Mouse (Mus musculus): ENCODE measurements at regions not wholly inside any gene's neighbourhood (a gene's known extent, or its start where the extent isn't known, plus 50 kb on each side); places are given as distances from the start of the nearest gene placed in this dataset.
A peak's percentile ranks its signal among the peaks of the same experiment; 100 is the strongest.
"Not testable (repeated sequence)": the region's sequence is repeated elsewhere in the genome, so short reads cannot be mapped to it uniquely, and the experiment has no call there.

DNA sequence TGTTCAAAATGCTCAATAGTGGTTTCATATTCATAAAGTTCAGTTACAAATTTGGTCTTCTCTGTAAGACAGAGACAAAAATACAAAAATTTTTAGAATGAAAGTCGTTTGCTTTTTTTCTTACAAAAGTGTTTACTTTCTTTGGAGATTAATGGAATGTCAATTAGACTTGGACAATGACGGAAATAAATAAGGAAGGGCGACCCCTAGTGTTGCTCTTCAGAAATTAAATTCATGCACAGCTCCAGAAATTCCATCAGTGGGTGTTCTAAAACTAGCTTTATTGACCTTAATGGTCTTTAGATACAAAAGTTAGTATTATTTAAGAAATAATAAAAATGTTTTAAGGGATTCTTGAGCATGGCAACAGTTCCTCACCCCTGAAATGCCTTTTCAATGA, 141.8 kb upstream of the Lama2 start:
- DNase-seq = peak; percentile 39

DNA sequence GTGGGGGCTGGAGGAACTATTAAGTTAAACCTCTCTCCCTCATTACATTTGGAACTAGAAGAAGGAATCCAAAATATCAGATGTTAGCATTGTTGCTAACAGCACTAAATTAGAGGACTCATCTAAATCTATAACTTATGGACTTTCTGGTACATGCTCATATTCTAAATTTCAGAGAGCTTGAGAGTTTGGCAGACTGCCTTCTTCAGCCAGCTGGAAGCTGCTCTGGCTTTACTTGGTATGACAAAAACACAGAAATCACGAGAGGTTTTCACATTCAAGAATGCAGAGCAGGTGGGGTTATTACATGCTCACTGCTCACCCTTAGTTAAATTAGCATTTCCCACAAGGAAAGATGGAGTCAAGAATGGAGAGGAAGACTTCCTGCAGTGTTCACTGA, 182.8 kb upstream of the Lama2 start:
- peak; percentile 5 for DNase-seq

GRCm38 (mm10) chr10:27809539-27809938, 190.0 kb upstream of the Lama2 start:
- DNase-seq = no peak

DNA sequence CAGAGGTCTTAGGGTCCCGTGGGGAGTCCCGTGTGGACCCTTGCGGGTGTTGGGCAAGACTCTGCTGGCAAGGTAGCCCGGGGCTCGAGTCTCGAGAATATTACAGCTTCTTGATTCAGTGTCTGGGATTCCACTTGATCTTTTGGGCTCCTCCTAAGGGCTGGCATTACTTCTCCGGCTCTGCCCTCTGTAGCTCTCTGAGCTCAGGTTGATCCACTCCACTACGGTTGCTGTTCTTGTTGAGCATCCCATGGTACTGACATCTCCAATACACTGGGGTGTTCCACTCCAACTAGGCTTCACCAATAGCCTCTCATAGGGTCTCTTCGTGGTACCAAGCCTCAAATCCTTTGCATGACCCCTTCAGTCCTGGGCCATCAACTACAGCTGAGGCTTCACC, 206.1 kb upstream of the Lama2 start:
- not testable (repeated sequence) for DNase-seq

- DNase-seq = no peak
Observed at GRCm38 (mm10) chr10:27828346-27828745, 208.8 kb upstream of the Lama2 start.

GRCm38 (mm10) chr10:27838666-27839065, 219.1 kb upstream of the Lama2 start:
- no peak for DNase-seq

GRCm38 (mm10) chr10:27841042-27841709, 221.6 kb upstream of the Lama2 start:
- DNase-seq = no peak

GRCm38 (mm10) chr10:27843010-27843409, 223.5 kb upstream of the Lama2 start:
- no peak for DNase-seq

DNA sequence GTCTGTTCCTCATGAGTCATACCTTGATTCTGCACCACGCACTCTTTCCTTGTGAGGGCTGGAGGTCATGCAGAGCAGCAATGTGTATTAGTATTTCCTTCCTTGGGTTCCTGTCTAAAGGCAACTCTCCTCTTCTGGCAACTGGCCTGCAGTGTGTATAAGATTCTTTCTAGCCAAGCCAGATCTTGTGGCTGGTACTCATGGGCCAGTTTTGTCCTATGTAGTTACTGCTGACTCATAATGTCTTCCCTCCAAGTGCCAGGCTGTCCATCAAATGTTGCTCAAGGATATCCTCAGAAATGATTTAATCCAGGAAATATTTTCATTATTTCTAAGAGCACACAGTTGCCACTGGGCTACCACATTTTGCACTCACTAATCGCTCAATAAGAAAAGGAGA, 211.0 kb upstream of the Ptprk start:
- no peak for DNase-seq

DNA sequence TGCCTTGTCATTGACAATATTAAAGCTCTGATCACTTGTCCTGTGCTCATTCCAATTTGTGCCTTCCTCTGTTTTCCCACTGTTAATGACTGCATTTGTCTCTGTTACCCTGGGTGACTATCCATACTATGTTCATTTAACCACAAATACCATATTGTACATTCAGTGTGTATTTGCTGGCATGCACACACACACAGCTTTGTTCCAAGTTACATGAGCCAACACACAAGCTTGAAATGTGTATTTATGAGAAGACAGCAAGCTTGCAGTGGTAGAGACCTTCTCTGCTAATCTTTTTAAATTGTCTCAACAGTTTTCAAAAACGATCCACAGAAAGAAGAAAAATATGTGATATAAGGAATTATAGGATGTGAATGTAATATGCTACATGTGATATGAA, 193.8 kb upstream of the Ptprk start:
- DNase-seq = no peak

GRCm38 (mm10) chr10:27891778-27892512, 182.7 kb upstream of the Ptprk start:
- DNase-seq = no peak

DNA sequence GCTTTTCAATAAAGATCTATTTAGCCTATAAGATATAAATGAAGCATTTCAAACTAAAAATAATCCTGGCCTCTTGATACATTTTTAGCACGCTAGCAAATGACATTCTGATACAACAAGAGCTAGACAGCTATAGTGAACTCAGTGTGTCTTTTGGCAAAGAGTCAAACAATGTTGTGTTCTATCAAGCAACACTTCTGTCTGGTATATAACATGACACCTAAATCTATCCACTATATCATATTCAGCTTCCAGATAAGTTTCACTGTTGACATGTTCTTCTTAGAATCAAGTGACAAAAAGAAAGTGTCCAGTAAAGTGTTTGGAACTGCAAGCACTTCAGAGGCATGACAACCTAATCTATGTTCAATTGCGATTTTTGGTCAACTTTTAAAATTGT, 158.2 kb upstream of the Ptprk start:
- DNase-seq = no peak

- no peak for DNase-seq
Observed at GRCm38 (mm10) chr10:27927266-27927665, 147.4 kb upstream of the Ptprk start.

DNA sequence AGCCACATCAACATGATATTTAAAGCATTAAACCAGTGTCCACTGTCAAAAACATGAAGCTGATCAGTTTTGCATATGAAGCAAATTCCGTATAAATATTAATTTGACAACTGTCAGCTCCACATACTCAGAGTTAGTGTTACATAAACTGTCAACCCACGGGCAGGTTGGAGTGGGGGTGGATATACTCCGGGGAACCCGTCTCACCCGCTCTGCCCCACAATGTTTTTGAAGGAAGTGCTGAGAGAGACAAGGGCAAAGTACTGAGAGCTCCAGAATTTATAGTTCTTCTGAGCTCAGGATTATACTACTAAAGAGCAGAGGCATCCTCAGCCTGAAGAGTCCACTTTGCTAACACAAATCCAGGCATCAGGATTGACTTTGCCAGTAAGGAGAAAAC, 132.5 kb upstream of the Ptprk start:
- peak; percentile 40 for DNase-seq

DNA sequence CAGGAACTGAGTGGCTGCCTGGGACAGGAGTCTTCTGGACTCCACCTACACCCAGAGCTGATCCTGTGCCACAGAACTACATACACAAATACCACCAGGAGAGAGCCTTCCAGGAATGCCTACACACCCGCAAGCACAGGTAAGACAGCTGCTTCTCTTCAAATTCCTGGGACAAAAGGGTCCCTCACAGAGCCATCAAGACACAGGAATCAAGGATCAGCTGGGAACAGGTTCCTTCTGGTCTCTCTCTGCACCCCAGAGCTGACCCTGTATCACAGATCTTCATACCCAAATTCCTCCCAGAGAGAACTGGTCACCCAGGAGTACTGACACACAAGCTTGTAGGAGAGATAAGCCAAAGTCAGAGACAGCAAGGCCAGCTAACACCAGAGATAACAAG, 125.5 kb upstream of the Ptprk start:
- no peak for DNase-seq

- no peak for DNase-seq
Observed at GRCm38 (mm10) chr10:27968202-27968601, 106.4 kb upstream of the Ptprk start.

GRCm38 (mm10) chr10:27984047-27984446, 90.6 kb upstream of the Ptprk start:
- no peak for DNase-seq

DNA sequence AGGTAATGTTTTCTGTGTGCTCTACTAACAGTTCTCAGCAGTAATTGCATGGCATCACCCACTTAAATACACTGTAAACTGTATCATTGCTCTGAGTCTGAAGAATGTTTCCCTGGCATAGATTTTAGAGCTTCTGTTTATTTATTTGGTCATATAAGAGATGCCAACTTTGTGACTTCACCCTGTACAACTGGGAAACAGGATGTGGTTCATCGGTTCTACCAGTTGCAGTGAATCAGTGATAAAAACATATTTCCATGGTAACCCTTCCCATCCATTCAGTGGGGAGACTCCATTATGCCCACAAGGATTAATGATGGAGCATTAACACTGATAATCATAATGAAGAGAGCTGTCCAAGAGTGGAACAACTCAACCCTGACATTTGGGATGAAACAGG, 89.6 kb upstream of the Ptprk start:
- no peak for DNase-seq

- no peak for DNase-seq
Observed at GRCm38 (mm10) chr10:27987026-27987425, 87.6 kb upstream of the Ptprk start.

- DNase-seq = no peak
Observed at GRCm38 (mm10) chr10:27988066-27988465, 86.6 kb upstream of the Ptprk start.

- no peak for DNase-seq
Observed at GRCm38 (mm10) chr10:27990359-27991056, 84.1 kb upstream of the Ptprk start.

GRCm38 (mm10) chr10:27991057-27991365, 83.6 kb upstream of the Ptprk start:
- no peak for DNase-seq

DNA sequence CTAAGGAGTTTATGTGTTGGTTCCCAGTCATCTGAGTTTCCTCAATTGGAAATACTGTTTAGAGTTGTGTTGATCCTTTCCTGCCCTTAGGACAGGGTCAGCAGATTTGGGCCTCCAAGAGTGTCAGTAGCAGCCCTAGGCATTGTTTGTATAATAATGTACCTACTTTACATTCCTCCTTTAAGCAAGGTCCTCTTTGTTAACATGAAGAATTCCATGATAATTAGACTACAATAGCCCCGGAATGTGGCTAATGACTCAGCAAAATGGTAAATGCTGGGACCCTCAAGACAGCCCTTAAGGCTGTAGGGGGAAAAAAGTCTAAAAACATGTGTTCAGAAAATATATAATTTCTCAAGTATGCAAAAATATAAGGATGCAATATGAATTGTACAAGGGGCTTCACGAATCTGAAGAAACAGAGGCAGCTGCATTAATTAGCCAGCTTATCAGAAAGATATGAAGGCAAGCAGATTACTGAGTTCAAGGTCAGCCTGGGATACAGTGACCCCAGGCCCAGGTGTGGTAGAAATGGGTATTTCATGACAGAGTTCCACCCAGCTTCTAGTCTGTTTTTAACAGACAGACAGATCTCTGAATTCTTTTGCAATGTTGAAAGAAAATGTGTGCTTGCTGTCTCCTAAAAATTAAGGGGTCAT, 80.1 kb upstream of the Ptprk start:
- no peak for DNase-seq

GRCm38 (mm10) chr10:27995035-27995399, 79.6 kb upstream of the Ptprk start:
- no peak for DNase-seq
